Mouse (Mus musculus) hindbrain, embryonic 16.5 days (tissue): ENCODE data around the gene Serpina6. TPM values are rescaled to one million over a fixed set of nuclear protein-coding genes. Genes with fewer than 3 reads are reported as not detected.
"Not testable (repeated sequence)": the region's sequence is repeated elsewhere in the genome, so short reads cannot be mapped to it uniquely, and the experiment has no call there.

Experiments used
- ATAC-seq: fragments of 200-750 bp; cut with Nextera tagmentation; 2 replicates; pipeline ENCODE4 v1.8.0; 2017; ENCODE audit warnings: moderate TSS enrichment, moderate library complexity
- H3K27ac ChIP-seq: fragments of 300-500 bp; sonication (generic); 2 replicates; pipeline ENCODE4 v1.5.1; 2014; ENCODE audit warnings: low read depth, mild to moderate bottlenecking, control low read depth, low read length, moderate library complexity
- H3K27me3 ChIP-seq: fragments of 300-500 bp; sonication (generic); replicated peaks from 2 replicates; pipeline ENCODE4 v1.6.1; 2014; ENCODE audit warnings: low read length; ENCODE audit not compliant: control insufficient read depth, insufficient read depth
- H3K36me3 ChIP-seq: fragments of 300-500 bp; sonication (generic); 2 replicates; pipeline ENCODE4 v1.6.1; 2014; ENCODE audit warnings: mild to moderate bottlenecking, low read length, moderate library complexity, mixed read lengths; ENCODE audit not compliant: control insufficient read depth, insufficient read depth
- H3K4me1 ChIP-seq: fragments of 300-500 bp; sonication (generic); 2 replicates; pipeline ENCODE4 v1.6.1; 2014; ENCODE audit warnings: low read depth, low read length; ENCODE audit not compliant: control insufficient read depth, insufficient read depth
- H3K4me2 ChIP-seq: fragments of 300-500 bp; sonication (generic); 2 replicates; pipeline ENCODE4 v1.6.1; 2014; ENCODE audit warnings: mild to moderate bottlenecking, low read length, control low read depth, moderate library complexity
- H3K4me3 ChIP-seq: fragments of 300-500 bp; sonication (generic); 2 replicates; pipeline ENCODE4 v1.5.1; 2014; ENCODE audit warnings: mild to moderate bottlenecking, low read length, control low read depth, moderate library complexity
- H3K9ac ChIP-seq: fragments of 300-500 bp; sonication (generic); 2 replicates; pipeline ENCODE4 v1.6.1; 2014; ENCODE audit warnings: low read depth, mild to moderate bottlenecking, control low read depth, low read length, moderate library complexity
- H3K9me3 ChIP-seq: fragments of 300-500 bp; sonication (generic); 2 replicates; pipeline ENCODE4 v1.6.1; 2014; ENCODE audit warnings: mild to moderate bottlenecking, low read length, moderate library complexity; ENCODE audit not compliant: control insufficient read depth
- WGBS: fragments of 180-500 bp; shearing (Covaris S2); extraction: QIAGEN DNeasy Blood & Tissue Kit; methylation state at CpG from one replicate; pipeline ENCODE4 v1.1.7; 2014; 5-methylcytosine and 5-hydroxymethylcytosine counted together
- polyA plus RNA-seq: library from polyadenylated mRNA; unstranded; fragments of >200 nt; fragmentation: Nextera tagmentation; extraction: Ambion mirVana; gene quantifications from 2 replicates; pipeline ENCODE4 v1.2.1, GENCODE M21; 2015

The Serpina6 gene
- polyA plus RNA-seq, 1 experiment from 2014 or later = not detected

DNA sequence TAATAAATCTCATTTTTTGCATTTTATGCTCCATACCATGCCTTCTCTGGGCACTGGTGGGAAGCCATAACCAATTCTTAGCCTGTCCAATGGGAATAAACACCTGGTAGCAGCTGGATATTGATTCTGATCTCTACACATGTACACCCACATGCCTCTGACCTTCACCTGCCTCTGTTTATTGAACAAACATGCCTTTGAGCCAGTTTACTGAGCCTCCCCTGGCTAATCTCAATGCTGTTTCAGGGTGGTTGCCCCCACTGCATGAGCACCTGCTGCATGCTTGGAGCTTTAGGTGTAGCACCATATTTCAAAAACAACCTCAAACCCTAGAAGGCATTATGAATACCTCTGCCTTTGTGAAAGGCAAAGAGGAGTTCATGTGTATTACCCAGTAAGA lies 5.0 kb upstream of the Serpina6 start:
- not testable (repeated sequence) for H3K4me2 ChIP-seq, H3K4me3 ChIP-seq, H3K9ac ChIP-seq, H3K4me1 ChIP-seq, ATAC-seq, H3K9me3 ChIP-seq, H3K27me3 ChIP-seq, H3K27ac ChIP-seq, H3K36me3 ChIP-seq

DNA sequence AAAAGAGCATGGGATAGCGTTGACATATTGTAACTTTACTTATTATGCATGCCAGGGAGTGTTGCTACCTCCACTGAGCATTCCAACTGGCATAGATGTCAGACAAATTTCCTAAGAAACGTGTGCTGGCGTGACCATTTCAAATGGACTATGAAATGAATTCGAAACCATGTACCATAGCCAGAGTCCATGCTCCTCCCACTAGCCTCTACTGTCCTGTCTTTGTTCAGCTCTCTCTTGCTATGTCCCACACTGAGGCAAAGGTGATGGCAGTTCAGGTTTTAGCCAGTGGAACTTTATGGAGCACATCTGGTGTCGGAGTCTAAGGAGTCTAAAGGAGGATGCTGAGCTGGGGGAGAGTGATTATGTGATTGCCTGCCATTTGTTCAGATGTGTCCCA lies 3.1 kb upstream of the Serpina6 start:
- ATAC-seq = no peak
- Histone ChIP-seq H3K4me1 (no peaks in the 10 kb centered on the region), H3K36me3 (no peaks in the 10 kb centered on the region), H3K27ac (no peak overlapping the region), H3K9ac (no peak overlapping the region), H3K9me3 (no peaks in the 10 kb centered on the region), H3K4me3 (no peak overlapping the region), H3K27me3 (no peaks in the 10 kb centered on the region), H3K4me2 (no peak overlapping the region)
- 87% methylated on average over 5 of the region's 5 CpGs for WGBS

DNA sequence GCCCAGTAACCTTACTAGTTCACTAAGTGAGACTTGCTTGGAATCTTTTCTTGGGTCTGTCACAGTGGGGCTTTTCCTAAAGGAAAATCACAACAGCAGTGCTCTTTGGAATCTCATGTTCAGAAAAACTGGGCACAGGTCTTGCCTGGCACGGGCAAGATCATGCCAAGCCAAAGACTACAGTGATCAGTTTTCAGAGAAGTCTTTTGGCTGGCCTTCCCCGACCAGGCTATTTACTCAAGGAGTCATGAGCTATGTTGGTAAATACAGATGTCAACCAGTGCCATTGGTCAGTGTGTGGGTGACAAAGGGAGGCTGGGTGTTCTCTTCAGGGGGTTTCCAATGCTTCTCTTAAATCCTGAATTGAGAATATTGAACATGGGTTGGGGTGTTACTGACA lies 2.2 kb upstream of the Serpina6 start:
- no peaks in the 10 kb centered on the region for H3K4me1 ChIP-seq
- no peak overlapping the region for H3K27ac ChIP-seq
- H3K4me2 ChIP-seq = no peak overlapping the region
- WGBS = 85% methylated on average over 2 of the region's 2 CpGs
- no peaks in the 10 kb centered on the region for H3K9me3 ChIP-seq
- H3K27me3 ChIP-seq = no peaks in the 10 kb centered on the region
- no peaks in the 10 kb centered on the region for H3K36me3 ChIP-seq
- ATAC-seq = no peak
- no peak overlapping the region for H3K4me3 ChIP-seq
- no peak overlapping the region for H3K9ac ChIP-seq

DNA sequence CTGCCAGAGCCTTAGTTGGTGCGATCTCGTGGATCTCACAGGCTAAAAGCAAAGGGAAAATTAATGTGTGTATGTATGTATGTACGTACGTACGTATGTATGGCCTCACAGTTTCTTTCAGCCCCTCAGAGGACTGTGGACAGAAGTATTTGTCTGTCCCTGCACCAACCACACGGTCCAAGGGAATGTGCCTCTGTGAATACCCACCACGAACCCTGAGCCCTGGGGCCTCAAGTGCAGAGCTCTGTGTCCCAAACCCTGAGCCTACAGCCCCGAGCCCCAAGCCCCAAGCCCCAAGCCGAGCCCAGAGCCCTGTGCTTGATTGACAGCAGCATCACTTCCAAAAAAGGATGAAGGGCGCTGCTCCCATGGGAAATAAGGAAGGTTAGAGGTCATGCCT lies 979 bp upstream of the Serpina6 start:
- Histone ChIP-seq H3K9ac (no peak overlapping the region), H3K36me3 (no peaks in the 10 kb centered on the region), H3K27me3 (no peaks in the 10 kb centered on the region), H3K9me3 (no peaks in the 10 kb centered on the region), H3K4me1 (no peaks in the 10 kb centered on the region), H3K4me2 (no peak overlapping the region), H3K27ac (no peak overlapping the region), H3K4me3 (no peak overlapping the region)
- WGBS = 85% methylated on average over 10 of the region's 10 CpGs
- no peak for ATAC-seq

DNA sequence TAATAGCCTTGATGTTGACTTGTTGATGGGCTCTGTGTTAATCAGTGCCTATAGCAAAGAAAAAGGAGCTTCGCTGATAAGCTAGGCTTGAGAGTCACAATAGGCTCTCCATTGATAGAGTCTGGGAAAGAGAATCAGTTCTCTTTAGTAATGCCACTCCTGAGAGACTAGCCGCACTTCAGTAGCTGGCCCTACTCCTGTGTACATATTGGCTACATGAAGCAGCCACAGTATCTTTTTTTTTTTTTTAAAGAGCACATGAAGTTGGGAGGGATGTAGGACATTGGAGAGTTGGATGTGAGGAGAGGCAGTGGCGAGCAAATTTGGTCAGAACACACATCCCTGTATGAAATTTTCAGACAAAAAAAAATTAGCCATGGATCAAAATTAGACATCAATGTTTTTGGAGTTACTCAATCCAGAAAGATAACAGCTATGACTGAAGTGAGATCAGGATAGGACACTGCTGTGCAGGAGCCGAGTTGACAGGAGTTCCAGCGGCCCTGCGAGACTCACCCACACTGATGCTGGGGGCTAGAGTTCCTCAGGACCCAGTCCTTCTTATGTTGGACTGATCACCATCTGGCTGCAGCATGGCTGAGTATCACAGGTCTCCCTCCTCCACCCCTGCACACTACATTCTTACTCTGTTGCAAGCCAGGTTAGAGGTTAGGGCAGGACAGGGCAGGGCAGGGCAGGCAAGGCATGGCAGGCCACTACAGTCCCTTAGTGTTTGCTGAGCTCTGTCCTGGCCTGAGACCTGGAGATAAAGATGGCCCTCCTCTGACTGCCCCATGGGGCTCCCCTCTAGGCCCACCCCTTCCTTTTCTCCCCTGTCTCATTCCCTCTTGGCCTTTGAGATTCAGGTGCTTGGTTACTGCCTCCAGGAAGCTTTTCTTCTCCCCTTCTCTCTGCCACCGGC lies 1.6 kb downstream of the Serpina6 start:
- Histone ChIP-seq H3K4me1 (no peaks in the 10 kb centered on the region), H3K4me2 (no peak overlapping the region), H3K9ac (no peak overlapping the region), H3K27ac (no peak overlapping the region), H3K27me3 (no peaks in the 10 kb centered on the region), H3K9me3 (no peaks in the 10 kb centered on the region; the same call in 1 of the 2 replicates), H3K4me3 (no peak overlapping the region), H3K36me3 (no peaks in the 10 kb centered on the region)
- 86% methylated on average over 7 of the region's 7 CpGs for WGBS
- no peak for ATAC-seq

DNA sequence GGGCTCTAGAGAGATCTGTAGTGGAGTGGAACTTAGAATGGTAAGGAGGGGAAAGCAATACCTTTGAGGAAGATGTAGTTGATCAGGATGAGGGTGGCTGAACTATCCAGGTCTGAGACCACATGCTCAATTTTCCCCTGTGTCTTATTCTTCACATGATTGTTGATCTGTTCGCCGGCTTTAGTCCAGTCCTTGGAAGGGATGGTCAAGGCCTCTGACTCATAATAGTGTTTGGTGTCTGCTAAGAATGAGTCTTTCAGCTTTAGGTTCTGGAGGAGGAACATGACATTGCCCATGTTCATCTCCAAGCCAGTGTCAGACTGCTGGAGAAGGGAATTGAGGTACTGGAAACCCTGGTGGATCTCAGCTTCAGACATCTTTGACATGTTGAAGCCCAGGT lies 3.2 kb downstream of the Serpina6 start:
- Histone ChIP-seq H3K27me3 (no peaks in the 10 kb centered on the region), H3K4me1 (no peaks in the 10 kb centered on the region), H3K9me3 (peaks cover 2% of the 10 kb centered on the region; the same call in 1 of the 2 replicates), H3K4me2 (no peak overlapping the region), H3K4me3 (no peak overlapping the region), H3K27ac (no peak overlapping the region), H3K36me3 (no peaks in the 10 kb centered on the region), H3K9ac (no peak overlapping the region)
- ATAC-seq = no peak
- 95% methylated on average over 2 of the region's 2 CpGs for WGBS

DNA sequence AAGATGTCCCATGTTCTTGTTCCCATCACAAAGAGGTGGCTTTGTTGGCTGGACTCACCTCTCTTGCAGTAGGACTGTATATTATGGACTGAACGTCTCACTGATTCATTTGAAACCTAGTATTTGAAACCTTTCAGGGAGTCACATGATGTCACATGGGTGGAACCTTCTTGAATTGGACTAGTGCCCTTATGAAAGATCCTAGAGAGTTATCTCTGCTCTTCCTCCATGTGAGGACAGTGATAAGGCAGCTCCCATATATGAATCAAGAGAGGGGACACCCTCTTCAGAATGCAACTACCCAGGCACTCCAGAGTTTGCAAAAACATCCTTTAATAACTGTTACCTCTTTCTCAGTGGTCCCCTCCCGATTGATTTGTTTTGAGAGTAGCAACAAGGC lies 10.7 kb downstream of the Serpina6 start:
- Histone ChIP-seq H3K9me3 (peaks cover 2% of the 10 kb centered on the region; the same call in 1 of the 2 replicates), H3K4me3 (no peak overlapping the region), H3K27ac (no peak overlapping the region), H3K36me3 (no peaks in the 10 kb centered on the region), H3K4me2 (no peak overlapping the region), H3K27me3 (no peaks in the 10 kb centered on the region), H3K9ac (no peak overlapping the region), H3K4me1 (no peaks in the 10 kb centered on the region)
- 79% methylated on average over 2 of the region's 2 CpGs for WGBS
- ATAC-seq = no peak

DNA sequence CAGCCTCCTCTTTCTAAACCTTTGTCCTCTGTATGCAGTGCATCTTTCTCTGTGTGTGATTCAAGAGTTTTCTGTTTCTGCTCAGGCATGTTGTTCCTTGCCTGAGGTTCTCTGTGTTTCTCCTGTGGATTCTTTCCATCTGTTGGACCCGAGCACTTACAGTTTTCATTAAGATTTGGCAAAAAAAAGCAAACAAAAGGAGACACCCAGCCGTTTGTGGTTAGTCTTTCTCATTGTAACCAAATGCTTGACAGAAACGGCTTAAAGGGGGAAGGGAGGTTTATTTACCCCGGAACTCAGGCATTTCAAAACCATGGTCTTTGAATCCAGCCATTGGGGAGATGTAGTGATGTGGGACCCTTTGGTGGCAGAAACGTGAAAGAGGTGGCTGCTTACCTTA lies 12.4 kb downstream of the Serpina6 start:
- Histone ChIP-seq H3K4me3 (no peak overlapping the region), H3K4me2 (no peak overlapping the region), H3K36me3 (no peaks in the 10 kb centered on the region), H3K27me3 (no peaks in the 10 kb centered on the region), H3K9me3 (no peaks in the 10 kb centered on the region), H3K27ac (no peak overlapping the region), H3K4me1 (no peaks in the 10 kb centered on the region), H3K9ac (no peak overlapping the region)
- 42% methylated on average over 5 of the region's 5 CpGs for WGBS
- no peak for ATAC-seq

DNA sequence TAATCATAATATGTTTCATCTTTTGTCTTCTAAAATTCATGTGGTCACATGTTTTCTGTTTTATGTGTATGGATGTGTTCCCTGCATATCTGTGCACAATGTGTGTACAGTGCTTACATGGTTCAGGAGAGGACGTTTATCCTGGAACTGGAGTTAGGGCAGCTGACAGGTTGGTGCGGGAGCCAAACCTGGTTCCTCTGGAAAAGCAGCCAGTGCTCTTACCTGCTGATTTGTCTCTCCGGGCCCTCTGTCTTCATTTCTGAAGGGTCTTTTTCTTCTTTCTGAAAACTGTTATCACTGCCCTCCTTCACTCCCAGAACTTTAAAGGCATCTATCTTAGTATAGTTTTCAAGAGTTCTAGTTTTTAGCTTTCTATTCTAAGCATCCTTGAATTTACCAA lies 13.2 kb downstream of the Serpina6 start:
- Histone ChIP-seq H3K27me3 (no peaks in the 10 kb centered on the region), H3K36me3 (no peaks in the 10 kb centered on the region), H3K4me3 (no peak overlapping the region), H3K27ac (no peak overlapping the region), H3K9ac (no peak overlapping the region), H3K9me3 (no peaks in the 10 kb centered on the region), H3K4me1 (no peaks in the 10 kb centered on the region), H3K4me2 (no peak overlapping the region)
- 85% methylated on average over 3 of the region's 3 CpGs for WGBS
- no peak for ATAC-seq
